Mouse (Mus musculus): ENCODE measurements around the gene Fbxw11.

DNA sequence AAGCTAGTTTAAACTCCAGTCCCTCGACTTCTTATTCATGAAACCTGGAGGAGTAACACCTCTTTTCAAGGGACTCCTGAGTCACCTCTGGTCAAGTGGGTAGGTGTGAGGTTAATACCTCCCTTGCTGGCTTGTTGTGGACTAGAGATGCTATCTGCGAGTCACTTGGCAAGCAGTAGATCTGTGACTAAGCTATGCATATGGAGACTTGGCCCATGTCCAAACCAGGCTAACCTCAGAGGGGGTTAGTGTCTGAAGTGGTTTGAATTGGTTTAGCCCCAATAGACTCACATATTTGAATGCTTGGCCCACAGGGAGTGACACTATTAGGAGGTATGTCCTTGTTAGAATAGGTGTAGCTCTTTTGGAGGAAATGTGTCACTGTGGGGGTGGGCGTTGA is 120.2 kb downstream of the Fbxw11 start:
- TF ChIP-seq ZNF384 (IDR thresholded peaks at IDR 0.05; ENCODE audit: low read depth, low read length) (no peak), CHD2 (IDR thresholded peaks at IDR 0.05; ENCODE audit: low read depth, low read length) (no peak), HCFC1 (IDR thresholded peaks at IDR 0.05; ENCODE audit: borderline replicate concordance, insufficient read depth, low read length) (no peak), ZC3H11A (IDR thresholded peaks at IDR 0.05; ENCODE audit: borderline replicate concordance, low read depth, low read length) (no peak), MAFK (IDR thresholded peaks at IDR 0.05; ENCODE audit: insufficient read depth, low read depth, low read length) (no peak)
